Mouse (Mus musculus) heart, postnatal 14 days (tissue): ENCODE data around the gene Plcb4. TPM values are rescaled to one million over a fixed set of nuclear protein-coding genes. Genes with fewer than 3 reads are reported as not detected.

ENCODE experiments used
- DNase-seq, 2 experiments: peaks; one replicate each; pipeline ENCODE4 v3.0.0; 2021 to 2022
- intact Hi-C: fragments of 180-260 bp; cut with DNase I; formaldehyde crosslinking; loops from one replicate; pipeline ENCODE4 v1.15.1; 2025
- total RNA-seq, 2 experiments: library from RNA; stranded (reverse); gene quantifications; 2 replicates each; pipeline ENCODE4 v1.2.3; 2021

Plcb4 gene
- total RNA-seq, 2 experiments from 2014 or later: 82.1 to 93.1 TPM

- intact Hi-C loops: no loop called here
- peak in 1 of 2 experiments; percentile 2 for DNase-seq
These were observed 399.1 kb downstream of the Plcb4 start for GRCm38 (mm10) chr2:136057861-136058331.

GRCm38 (mm10) chr2:136058398-136058797 lies 399.6 kb downstream of the Plcb4 start:
- DNase-seq: no peak
- intact Hi-C loops: no loop called here

- intact Hi-C loops: no loop called here
- no peak for DNase-seq
These were observed 400.3 kb downstream of the Plcb4 start for GRCm38 (mm10) chr2:136059029-136059669.
